Mouse (Mus musculus) spleen, adult 2 months (tissue): Measurements from ENCODE around the gene Ptgdr2. TPM values are rescaled to one million over a fixed set of nuclear protein-coding genes. Genes with fewer than 3 reads are reported as not detected.
A peak's percentile ranks its signal among the peaks of the same experiment; 100 is the strongest.

Experiments
- DNase-seq, 2 experiments: peaks; one replicate each; pipeline versions ENCODE4 v3.0.0 to v3.0.0-alpha.2; 2012 to 2021; ENCODE audit warnings: low spot score in 2 of 2, low read depth in 1 of 2
- H3K27ac ChIP-seq: fragments of 200-500 bp; 2 replicates; pipeline ENCODE4 v1.5.1; 2012; ENCODE audit warnings: low read length, inconsistent platforms; ENCODE audit not compliant: insufficient read depth
- H3K27me3 ChIP-seq: fragments of 200-500 bp; 2 replicates; pipeline ENCODE4 v1.6.1; 2012; ENCODE audit warnings: mild to moderate bottlenecking, moderate library complexity, low read length, inconsistent platforms; ENCODE audit not compliant: control insufficient read depth, insufficient read depth
- H3K36me3 ChIP-seq: fragments of 200-500 bp; 2 replicates; pipeline ENCODE4 v1.6.1; 2012; ENCODE audit warnings: mild to moderate bottlenecking, low read length, inconsistent platforms; ENCODE audit not compliant: control insufficient read depth, insufficient read depth
- H3K4me1 ChIP-seq: fragments of 200-500 bp; 2 replicates; pipeline ENCODE4 v1.6.1; 2011; ENCODE audit warnings: inconsistent platforms; ENCODE audit not compliant: control insufficient read depth, insufficient read depth, insufficient read length
- H3K4me3 ChIP-seq: fragments of 200-500 bp; 2 replicates; pipeline ENCODE4 v1.5.1; 2011; ENCODE audit warnings: mild to moderate bottlenecking, inconsistent platforms; ENCODE audit not compliant: insufficient read depth, insufficient read length; ENCODE audit errors: extremely low read depth
- CTCF ChIP-seq: fragments of 200-500 bp; IDR thresholded peaks from 2 replicates; pipeline ENCODE4 v1.5.1; 2011; ENCODE audit warnings: mild to moderate bottlenecking, inconsistent platforms; ENCODE audit not compliant: insufficient read depth, insufficient read length, insufficient replicate concordance; ENCODE audit errors: extremely low read depth
- POLR2A ChIP-seq: fragments of 200-500 bp; IDR thresholded peaks from 2 replicates; pipeline ENCODE4 v1.6.1; 2011; ENCODE audit warnings: low read depth, low read length, inconsistent platforms
- WGBS: fragments of 180-500 bp; shearing (Covaris S2); methylation state at CpG from one replicate; pipeline ENCODE4 v1.1.7; 2018; 5-methylcytosine and 5-hydroxymethylcytosine counted together
- polyA plus RNA-seq: library from polyadenylated mRNA; depleted of rRNA; stranded (reverse); fragments of >200 nt; gene quantifications from 2 replicates; pipeline ENCODE4 v1.2.3, GENCODE M21; 2012

The Ptgdr2 gene
- polyA plus RNA-seq, 1 experiment, result 0.54 TPM

- TF ChIP-seq CTCF (no peak), POLR2A (no peak)
- no peaks in the 10 kb centered on the region for H3K27me3 ChIP-seq
- H3K36me3 ChIP-seq, result no peaks in the 10 kb centered on the region
- no peak for DNase-seq
- 90% methylated on average over 3 of the region's 3 CpGs for WGBS
- no peaks in the 10 kb centered on the region for H3K4me1 ChIP-seq
- no peak overlapping the region for H3K4me3 ChIP-seq
- H3K27ac ChIP-seq, result no peak overlapping the region
Measured at GRCm38 (mm10) chr19:10972660-10973059, 35.7 kb downstream of the Ptgdr2 start.

- no peak overlapping the region for H3K27ac ChIP-seq
- H3K4me1 ChIP-seq, result no peaks in the 10 kb centered on the region
- WGBS, result 91% methylated on average over 2 of the region's 2 CpGs
- H3K27me3 ChIP-seq, result no peaks in the 10 kb centered on the region
- DNase-seq, result no peak
- H3K4me3 ChIP-seq, result no peak overlapping the region
- no peaks in the 10 kb centered on the region for H3K36me3 ChIP-seq
- no peak for TF ChIP-seq CTCF
- TF ChIP-seq POLR2A, result no peak
Measured at GRCm38 (mm10) chr19:10973187-10973586, 36.2 kb downstream of the Ptgdr2 start.

GRCm38 (mm10) chr19:10974238-10974865, 37.4 kb downstream of the Ptgdr2 start, which contains the start of gene Ms4a10:
Ms4a10 (minus strand) TSS chr19:10974670.
- 70% methylated on average over 4 of the region's 4 CpGs for WGBS
- no peak for DNase-seq
- Histone ChIP-seq H3K27ac (no peak within 1 kb of the TSS), H3K36me3 (no peaks in the 10 kb centered on the region), H3K27me3 (no peaks in the 10 kb centered on the region), H3K4me1 (no peaks in the 10 kb centered on the region), H3K4me3 (no peak within 1 kb of the TSS)
- TF ChIP-seq POLR2A (no peak), CTCF (no peak)

GRCm38 (mm10) chr19:10975187-10975586, 38.2 kb downstream of the Ptgdr2 start:
- peaks cover 4% of the 10 kb centered on the region; the same call in 1 of the 2 replicates for H3K4me1 ChIP-seq
- TF ChIP-seq CTCF (no peak), POLR2A (no peak)
- no peak for DNase-seq
- no peaks in the 10 kb centered on the region for H3K27me3 ChIP-seq
- no peaks in the 10 kb centered on the region for H3K36me3 ChIP-seq
- H3K4me3 ChIP-seq, result no peak overlapping the region
- no peak overlapping the region for H3K27ac ChIP-seq
- WGBS, result 66% methylated on average over 2 of the region's 2 CpGs

- Histone ChIP-seq H3K27ac (no peak overlapping the region), H3K36me3 (no peaks in the 10 kb centered on the region), H3K27me3 (no peaks in the 10 kb centered on the region), H3K4me3 (no peak overlapping the region), H3K4me1 (peaks cover 8% of the 10 kb centered on the region; the same call in 1 of the 2 replicates)
- DNase-seq, result no peak
- WGBS, result 43% methylated on average over 4 of the region's 4 CpGs
- TF ChIP-seq CTCF (0 out of 2 replicates have a peak, but pooled peaks have one; percentile 14), POLR2A (no peak)
Measured at GRCm38 (mm10) chr19:10976318-10976717, 39.4 kb downstream of the Ptgdr2 start.

- H3K4me1 ChIP-seq, result peaks cover 8% of the 10 kb centered on the region; the same call in 1 of the 2 replicates
- H3K27ac ChIP-seq, result peak overlapping the region; percentile 45
- no peaks in the 10 kb centered on the region for H3K27me3 ChIP-seq
- no peaks in the 10 kb centered on the region for H3K36me3 ChIP-seq
- DNase-seq, result peak; percentile 81 to 92
- H3K4me3 ChIP-seq, result peak overlapping the region; percentile 49
- 4% methylated on average over 18 of the region's 18 CpGs for WGBS
- no peak for TF ChIP-seq POLR2A
- peak; percentile 62; the same call in 1 of the 2 replicates for TF ChIP-seq CTCF
Measured at GRCm38 (mm10) chr19:10979184-10980168, 42.5 kb downstream of the Ptgdr2 start.
